Mouse (Mus musculus) C2C12 (cell line): ENCODE measurements around the gene Scarf2.

Experiments
- CEBPB ChIP-seq: IDR thresholded peaks from one replicate; pipeline ENCODE4 v1.6.1; 2011; ENCODE audit warnings: low read depth, mild to moderate bottlenecking, control low read depth, moderate library complexity
- CTCF ChIP-seq: IDR thresholded peaks from one replicate; pipeline ENCODE4 v1.5.1; 2011; ENCODE audit not compliant: control insufficient read depth, insufficient read depth, insufficient read length
- MAX ChIP-seq: IDR thresholded peaks from one replicate; pipeline ENCODE4 v1.6.1; 2011; ENCODE audit warnings: mild to moderate bottlenecking, control low read depth
- MYOD1 ChIP-seq: IDR thresholded peaks from one replicate; pipeline ENCODE4 v1.6.1; 2011; ENCODE audit warnings: low read depth; ENCODE audit not compliant: control insufficient read depth, insufficient read length
- MYOG ChIP-seq: IDR thresholded peaks from one replicate; pipeline ENCODE4 v1.6.1; 2011; ENCODE audit not compliant: control insufficient read depth, insufficient read length; ENCODE audit errors: extremely low read depth
- USF1 ChIP-seq: IDR thresholded peaks from one replicate; pipeline ENCODE4 v1.6.1; 2011; ENCODE audit warnings: low read depth, mild to moderate bottlenecking, control low read depth, moderate library complexity

DNA sequence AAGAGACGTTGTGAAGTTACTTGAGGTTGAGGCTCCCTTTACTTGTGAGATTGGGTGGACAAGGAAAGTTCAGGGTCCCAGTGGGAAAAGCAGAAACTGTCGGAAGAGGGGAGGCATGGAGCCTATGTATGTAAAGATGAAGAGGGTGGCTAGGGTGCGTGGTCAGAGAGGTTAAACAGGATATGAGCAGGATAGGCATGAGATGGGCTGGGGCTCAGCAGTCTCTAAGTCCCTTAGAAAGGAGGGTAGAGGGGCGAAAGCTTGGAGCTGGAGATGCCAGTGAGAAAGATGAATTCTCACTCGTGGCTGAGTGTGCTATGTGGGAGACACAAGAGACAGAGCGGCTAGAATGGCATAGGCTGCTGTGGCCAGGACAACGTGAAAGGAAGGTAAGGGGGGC, 35.7 kb downstream of the Scarf2 start, which contains the start of gene B830017H08Rik:
- TF ChIP-seq CTCF (no peak), MAX (no peak), USF1 (no peak), CEBPB (no peak), MYOG (no peak), MYOD1 (no peak)
